Mouse (Mus musculus): ENCODE measurements around the gene P2rx7.

DNA sequence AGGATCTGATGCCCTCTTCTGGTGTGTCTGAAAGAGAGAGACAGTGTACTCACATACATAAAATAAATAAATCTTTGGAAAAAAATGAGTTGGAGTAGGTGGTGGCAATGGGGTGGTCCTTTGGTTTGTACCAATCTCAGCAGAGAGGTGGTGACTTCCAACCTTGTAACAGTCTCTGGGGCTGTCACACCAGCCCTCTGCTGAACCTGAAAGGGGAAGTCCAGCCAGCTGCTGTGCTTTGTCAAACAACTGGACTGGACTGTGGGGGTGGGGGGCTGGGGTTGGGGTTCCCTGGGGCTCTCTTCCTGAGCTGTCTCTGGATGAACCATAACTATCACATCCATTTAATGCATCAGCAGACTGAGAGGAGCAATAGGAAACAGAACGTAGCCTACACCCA lies 72.0 kb downstream of the P2rx7 start:
- TF ChIP-seq POLR2A (IDR thresholded peaks at IDR 0.05; ENCODE audit: insufficient read length, low read depth): no peak
- no peak for TF ChIP-seq CEBPB (IDR thresholded peaks at IDR 0.05; ENCODE audit: insufficient read depth, poor library complexity, severe bottlenecking)
- no peak for TF ChIP-seq USF1 (IDR thresholded peaks at IDR 0.05; ENCODE audit: low read depth)
- no peak for TF ChIP-seq TCF3 (IDR thresholded peaks at IDR 0.05; ENCODE audit: insufficient read length, low read depth)

Measured in myocyte (in vitro differentiated cells).